Mouse (Mus musculus): ENCODE results near the gene Itpr3.

DNA sequence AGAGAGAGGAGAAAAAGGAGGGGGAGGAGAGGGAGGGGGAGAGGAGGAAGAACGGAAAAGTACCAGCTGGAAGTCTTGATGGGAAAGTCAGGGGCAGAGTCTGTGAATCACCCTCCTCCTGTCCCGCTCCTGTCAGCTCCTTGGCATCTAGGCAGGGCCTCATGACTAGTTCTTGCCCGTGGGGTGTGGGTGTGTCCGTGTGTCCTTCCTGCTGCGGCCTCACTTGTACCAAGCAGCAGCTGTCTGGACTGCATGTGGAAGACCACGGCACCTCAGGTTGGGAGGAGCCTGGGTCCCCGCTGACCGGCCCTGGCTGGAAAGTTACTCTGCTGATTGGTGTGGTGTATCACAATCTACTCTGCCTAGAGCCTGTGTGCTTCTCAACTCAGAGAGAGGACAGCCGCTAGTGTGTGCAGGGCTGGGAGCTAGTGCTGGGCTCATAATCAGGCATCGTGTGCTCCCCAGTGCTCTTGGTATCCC, 84.9 kb downstream of the Itpr3 start:
- TF ChIP-seq CTCF (IDR thresholded peaks at IDR 0.05; ENCODE audit: control insufficient read depth, insufficient read depth, low read length) (no peak), POLR2A (IDR thresholded peaks at IDR 0.05; ENCODE audit: borderline replicate concordance, control insufficient read depth, low read depth, low read length) (no peak)

Data from bone marrow, adult 2 months (tissue).